Mouse (Mus musculus) liver, adult 2 months (tissue): Measurements from ENCODE around the gene Mrpl19.

ENCODE experiments used
- CTCF ChIP-seq: fragments of 200-500 bp; IDR thresholded peaks from 2 replicates; pipeline ENCODE4 v1.5.1; 2011; ENCODE audit warnings: low read depth, low read length, control low read depth
- POLR2A ChIP-seq: fragments of 200-500 bp; IDR thresholded peaks from 2 replicates; pipeline ENCODE4 v1.6.1; 2011; ENCODE audit warnings: low read length, control low read depth; ENCODE audit not compliant: insufficient read depth; ENCODE audit errors: extremely low read depth

GRCm38 (mm10) chr6:81957992-81958391, 7.8 kb downstream of the Mrpl19 start:
- TF ChIP-seq CTCF: no peak
- no peak for TF ChIP-seq POLR2A
